ENCODE assay signal across 13 mouse cellular contexts in genomic region chr3:122173526-122174150, GRCm38 (mm10).
"Had no signal": no experiment of that assay in that cellular context is flagged by ENCODE, and none has a peak within 500 bp of the region (broad histone marks: within the 10 kb centered on the region; RNA-seq: fewer than 3 reads in every experiment).

No protein-coding gene starts in this region.

- H3K27ac ChIP-seq: left cerebral cortex, adult 2 months; limb, embryonic 10.5 days; liver, embryonic 12.5 days; neural tube, embryonic 15.5 days; stomach, embryonic 15.5 days had no signal

- ATAC-seq: liver, embryonic 12.5 days had no signal

- H3K4me2 ChIP-seq: liver, embryonic 12.5 days; lung, embryonic 14.5 days; neural tube, embryonic 15.5 days; stomach, embryonic 15.5 days had no signal

- H3K9me3 ChIP-seq: limb, embryonic 10.5 days; liver, embryonic 12.5 days; neural tube, embryonic 15.5 days; stomach, embryonic 15.5 days had no signal

- H3K9ac ChIP-seq: liver, embryonic 12.5 days; lung, embryonic 14.5 days; neural tube, embryonic 15.5 days; stomach, embryonic 15.5 days had no signal

- H3K27me3 ChIP-seq: liver, embryonic 12.5 days; neural tube, embryonic 15.5 days; stomach, embryonic 15.5 days had no signal

- H3K36me3 ChIP-seq: limb, embryonic 10.5 days; liver, embryonic 12.5 days; neural tube, embryonic 15.5 days; stomach, embryonic 15.5 days had no signal

- H3K4me3 ChIP-seq: left cerebral cortex, adult 2 months; limb, embryonic 10.5 days; liver, embryonic 12.5 days; myocyte; neural tube, embryonic 15.5 days; stomach, embryonic 15.5 days had no signal

- H3K4me1 ChIP-seq: liver, embryonic 12.5 days; neural tube, embryonic 15.5 days; stomach, embryonic 15.5 days had no signal

- DNase-seq: kidney, adult 8-10 months; kidney, postnatal 25 days; lung, embryonic 14.5 days; lung, postnatal 10 days; lung, postnatal 4 days; right cerebral cortex, postnatal 14 days; thymus, postnatal 4 days had no signal
